Mouse (Mus musculus) neural tube, embryonic 14.5 days (tissue): ENCODE data around the gene Atp5d. TPM values are rescaled to one million over a fixed set of nuclear protein-coding genes. Genes with fewer than 3 reads are reported as not detected.

ENCODE experiments used
- ATAC-seq: fragments of 200-750 bp; cut with Nextera tagmentation; 2 replicates; pipeline ENCODE4 v1.8.0; 2017; ENCODE audit warnings: low read depth, mild to moderate bottlenecking, moderate TSS enrichment, moderate library complexity
- H3K27ac ChIP-seq: fragments of 300-500 bp; sonication (generic); 2 replicates; pipeline ENCODE4 v1.5.1; 2014; ENCODE audit warnings: low read depth, mild to moderate bottlenecking, control low read depth, low read length, moderate library complexity, mixed read lengths
- H3K27me3 ChIP-seq: fragments of 300-500 bp; sonication (generic); 2 replicates; pipeline ENCODE4 v1.6.1; 2014; ENCODE audit warnings: low read length; ENCODE audit not compliant: control insufficient read depth, insufficient read depth
- H3K36me3 ChIP-seq: fragments of 300-500 bp; sonication (generic); 2 replicates; pipeline ENCODE4 v1.6.1; 2014; ENCODE audit warnings: low read length, mixed read lengths; ENCODE audit not compliant: control insufficient read depth, insufficient read depth
- H3K4me1 ChIP-seq: fragments of 300-500 bp; sonication (generic); 2 replicates; pipeline ENCODE4 v1.6.1; 2014; ENCODE audit warnings: low read length; ENCODE audit not compliant: control insufficient read depth, insufficient read depth
- H3K4me2 ChIP-seq: fragments of 300-500 bp; sonication (generic); 2 replicates; pipeline ENCODE4 v1.6.1; 2014; ENCODE audit warnings: mild to moderate bottlenecking, low read depth, low read length, control low read depth
- H3K4me3 ChIP-seq: fragments of 300-500 bp; sonication (generic); 2 replicates; pipeline ENCODE4 v1.5.1; 2014; ENCODE audit warnings: low read depth, low read length, control low read depth, mixed read lengths
- H3K9ac ChIP-seq: fragments of 300-500 bp; sonication (generic); replicated peaks from 2 replicates; pipeline ENCODE4 v1.6.1; 2014; ENCODE audit warnings: low read depth, mild to moderate bottlenecking, control low read depth, low read length, mixed read lengths
- H3K9me3 ChIP-seq: fragments of 300-500 bp; sonication (generic); 2 replicates; pipeline ENCODE4 v1.6.1; 2016; ENCODE audit warnings: low read length; ENCODE audit not compliant: control insufficient read depth
- WGBS: fragments of 180-500 bp; shearing (Covaris S2); extraction: QIAGEN DNeasy Blood & Tissue Kit; methylation state at CpG from one replicate; pipeline ENCODE4 v1.1.7; 2014; 5-methylcytosine and 5-hydroxymethylcytosine counted together
- polyA plus RNA-seq: library from polyadenylated mRNA; unstranded; fragments of >200 nt; fragmentation: Nextera tagmentation; extraction: Ambion mirVana; gene quantifications from 2 replicates; pipeline ENCODE4 v1.2.1, GENCODE M21; 2014

The Atp5d gene
- polyA plus RNA-seq: 472 and 519 TPM in 2 replicates

- peak; percentile 13 for ATAC-seq
These were observed at the start of gene Atp5d for GRCm38 (mm10) chr10:80138553-80139438. Atp5d (plus strand) TSS chr10:80138632.

GRCm38 (mm10) chr10:80089146-80089545 is 49.3 kb upstream of the Atp5d start:
- H3K4me1 ChIP-seq: no peaks in the 10 kb centered on the region
- H3K9ac ChIP-seq: no peak overlapping the region
- H3K36me3 ChIP-seq: 0 out of 2 replicates have a peak, but pooled peaks cover 3% of the 10 kb centered on the region
- H3K4me2 ChIP-seq: no peak overlapping the region
- no peaks in the 10 kb centered on the region for H3K9me3 ChIP-seq
- 52% methylated on average over 4 of the region's 4 CpGs for WGBS
- no peak overlapping the region for H3K4me3 ChIP-seq
- no peaks in the 10 kb centered on the region for H3K27me3 ChIP-seq
- H3K27ac ChIP-seq: no peak overlapping the region
- ATAC-seq: no peak

More at GRCm38 (mm10) chr10:80138553-80139438, at the start of gene Atp5d:
- peak within 1 kb of the TSS; percentile 97 for H3K9ac ChIP-seq
- peak within 1 kb of the TSS; percentile 94 for H3K27ac ChIP-seq
- H3K9me3 ChIP-seq: no peaks in the 10 kb centered on the region
- H3K4me2 ChIP-seq: peak within 1 kb of the TSS; percentile 84
- under 1% methylated on average over 70 of the region's 94 CpGs for WGBS
- peaks cover 22% of the 10 kb centered on the region for H3K36me3 ChIP-seq
- H3K4me3 ChIP-seq: peak within 1 kb of the TSS; percentile 74
- no peaks in the 10 kb centered on the region for H3K27me3 ChIP-seq
- H3K4me1 ChIP-seq: peaks cover 26% of the 10 kb centered on the region

- Histone ChIP-seq H3K36me3 (no peaks in the 10 kb centered on the region), H3K27me3 (no peaks in the 10 kb centered on the region), H3K27ac (no peak overlapping the region), H3K4me2 (no peak overlapping the region), H3K9me3 (no peaks in the 10 kb centered on the region), H3K9ac (no peak overlapping the region), H3K4me1 (no peaks in the 10 kb centered on the region), H3K4me3 (no peak overlapping the region)
- no peak for ATAC-seq
- WGBS: 95% methylated on average over 6 of the region's 6 CpGs
These were observed 46.9 kb upstream of the Atp5d start for GRCm38 (mm10) chr10:80091527-80091926.

- H3K27ac ChIP-seq: no peak overlapping the region
- no peaks in the 10 kb centered on the region for H3K27me3 ChIP-seq
- no peaks in the 10 kb centered on the region for H3K4me1 ChIP-seq
- H3K9ac ChIP-seq: no peak overlapping the region
- no peaks in the 10 kb centered on the region for H3K36me3 ChIP-seq
- WGBS: 77% methylated on average over 5 of the region's 5 CpGs
- H3K9me3 ChIP-seq: no peaks in the 10 kb centered on the region
- H3K4me2 ChIP-seq: no peak overlapping the region
- ATAC-seq: no peak
- H3K4me3 ChIP-seq: no peak overlapping the region
These were observed 45.7 kb upstream of the Atp5d start for GRCm38 (mm10) chr10:80092690-80093089.

GRCm38 (mm10) chr10:80094085-80094484 is 44.3 kb upstream of the Atp5d start:
- 90% methylated on average over 6 of the region's 6 CpGs for WGBS
- Histone ChIP-seq H3K9me3 (no peaks in the 10 kb centered on the region), H3K9ac (no peak overlapping the region), H3K4me1 (no peaks in the 10 kb centered on the region), H3K4me3 (no peak overlapping the region), H3K27ac (no peak overlapping the region), H3K4me2 (no peak overlapping the region), H3K36me3 (no peaks in the 10 kb centered on the region), H3K27me3 (no peaks in the 10 kb centered on the region)
- ATAC-seq: no peak

GRCm38 (mm10) chr10:80094684-80095083 is 43.7 kb upstream of the Atp5d start:
- no peak overlapping the region for H3K4me2 ChIP-seq
- no peaks in the 10 kb centered on the region for H3K9me3 ChIP-seq
- H3K36me3 ChIP-seq: no peaks in the 10 kb centered on the region
- no peaks in the 10 kb centered on the region for H3K27me3 ChIP-seq
- H3K9ac ChIP-seq: no peak overlapping the region
- H3K4me3 ChIP-seq: no peak overlapping the region
- H3K27ac ChIP-seq: no peak overlapping the region
- no peak for ATAC-seq
- no peaks in the 10 kb centered on the region for H3K4me1 ChIP-seq
- WGBS: 85% methylated on average over 3 of the region's 3 CpGs

GRCm38 (mm10) chr10:80095547-80095946 is 42.9 kb upstream of the Atp5d start:
- no peaks in the 10 kb centered on the region for H3K4me1 ChIP-seq
- no peak overlapping the region for H3K4me2 ChIP-seq
- no peaks in the 10 kb centered on the region for H3K36me3 ChIP-seq
- 83% methylated on average over 5 of the region's 5 CpGs for WGBS
- no peak for ATAC-seq
- no peaks in the 10 kb centered on the region for H3K9me3 ChIP-seq
- no peaks in the 10 kb centered on the region for H3K27me3 ChIP-seq
- H3K4me3 ChIP-seq: no peak overlapping the region
- H3K27ac ChIP-seq: no peak overlapping the region
- no peak overlapping the region for H3K9ac ChIP-seq

GRCm38 (mm10) chr10:80097275-80097674 is 41.2 kb upstream of the Atp5d start:
- Histone ChIP-seq H3K9ac (no peak overlapping the region), H3K4me1 (peaks cover 8% of the 10 kb centered on the region), H3K9me3 (no peaks in the 10 kb centered on the region), H3K27ac (no peak overlapping the region), H3K4me2 (no peak overlapping the region), H3K27me3 (no peaks in the 10 kb centered on the region), H3K36me3 (no peaks in the 10 kb centered on the region), H3K4me3 (no peak overlapping the region)
- no peak for ATAC-seq
- 18% methylated on average over 7 of the region's 7 CpGs for WGBS

- Histone ChIP-seq H3K9me3 (no peaks in the 10 kb centered on the region), H3K4me3 (no peak overlapping the region), H3K27me3 (no peaks in the 10 kb centered on the region), H3K4me1 (peaks cover 8% of the 10 kb centered on the region), H3K36me3 (no peaks in the 10 kb centered on the region), H3K4me2 (no peak overlapping the region), H3K27ac (no peak overlapping the region), H3K9ac (no peak overlapping the region)
- WGBS: 91% methylated on average over 5 of the region's 5 CpGs
- ATAC-seq: no peak
These were observed 39.8 kb upstream of the Atp5d start for GRCm38 (mm10) chr10:80098630-80099029.
